Mouse (Mus musculus): ENCODE results near the gene Ptgfr.

GRCm38 (mm10) chr3:151879981-151880380 is 42.6 kb upstream of the Ptgfr start:
- TF ChIP-seq POLR2A (IDR thresholded peaks at IDR 0.05; ENCODE audit: borderline replicate concordance, low read depth, low read length) (no peak), CTCF (IDR thresholded peaks at IDR 0.05; ENCODE audit: low read depth, low read length) (no peak)

All from bone marrow macrophage, adult 2 months (primary cell).